Mouse (Mus musculus): Measurements from ENCODE around the gene Cdc34.

Cdc34 gene

DNA sequence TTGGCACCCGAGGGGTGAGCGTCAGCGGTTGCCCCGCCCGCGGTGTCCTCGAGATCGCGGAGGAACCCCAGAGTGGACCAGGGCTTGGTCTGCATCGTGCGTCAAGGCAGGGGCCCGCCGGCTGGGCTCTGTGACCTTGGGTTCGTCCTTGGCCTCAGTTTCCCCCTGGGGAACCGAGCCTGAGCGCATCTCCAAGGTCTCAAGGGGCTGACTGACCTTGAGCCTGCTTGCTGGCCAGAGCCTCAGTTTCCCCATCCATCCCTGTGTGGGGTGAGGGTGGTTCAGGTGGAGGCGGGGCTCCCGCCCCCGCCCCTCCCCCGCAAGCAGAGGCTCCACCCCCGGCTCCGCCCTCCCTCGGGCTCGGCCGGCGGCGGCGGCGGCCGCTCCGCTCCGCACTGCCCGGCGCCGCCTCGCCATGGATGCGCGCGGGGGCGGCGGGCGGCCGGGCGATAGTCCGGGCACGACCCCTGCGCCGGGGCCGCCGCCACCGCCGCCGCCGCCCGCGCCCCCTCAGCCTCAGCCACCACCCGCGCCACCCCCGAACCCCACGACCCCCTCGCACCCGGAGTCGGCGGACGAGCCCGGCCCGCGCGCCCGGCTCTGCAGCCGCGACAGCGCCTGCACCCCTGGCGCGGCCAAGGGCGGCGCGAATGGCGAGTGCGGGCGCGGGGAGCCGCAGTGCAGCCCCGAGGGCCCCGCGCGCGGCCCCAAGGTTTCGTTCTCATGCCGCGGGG, 34.4 kb downstream of the Cdc34 start, which contains the start of gene Hcn2:
TSS of gene Hcn2 (plus strand) at position 381 of the 734 bp plus-strand sequence.
- no peak for DNase-seq (ENCODE audit: extremely low spot score, low read depth, low spot score)

GRCm38 (mm10) chr10:79716988-79717355, 35.0 kb downstream of the Cdc34 start:
- no peak for DNase-seq (ENCODE audit: extremely low spot score, low read depth, low spot score)

GRCm38 (mm10) chr10:79717640-79718357, 35.8 kb downstream of the Cdc34 start:
- DNase-seq (ENCODE audit: extremely low spot score, low read depth, low spot score): peak; percentile 83

GRCm38 (mm10) chr10:79721089-79721488, 39.1 kb downstream of the Cdc34 start:
- DNase-seq (ENCODE audit: extremely low spot score, low read depth, low spot score): no peak

DNA sequence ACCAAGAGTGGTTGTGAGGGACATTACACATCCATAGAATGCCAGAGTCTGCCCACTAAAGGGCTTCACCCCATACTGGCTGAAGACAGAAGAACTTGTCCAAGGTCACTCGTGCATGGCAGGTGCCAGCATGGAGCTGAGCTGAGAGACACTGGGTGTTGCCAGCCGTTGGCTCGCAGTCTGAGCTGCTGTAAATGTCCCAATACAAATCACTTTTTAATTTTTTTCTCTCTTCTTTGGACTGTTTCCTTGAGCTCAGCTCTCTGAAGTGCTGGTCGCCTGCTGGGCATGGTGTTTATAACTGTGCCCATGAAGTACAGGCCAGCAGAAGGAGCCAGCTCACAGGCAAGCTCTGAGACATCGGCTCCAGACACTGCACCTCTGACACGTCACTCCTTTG, 41.1 kb downstream of the Cdc34 start:
- DNase-seq (ENCODE audit: extremely low spot score, low read depth, low spot score): no peak

DNA sequence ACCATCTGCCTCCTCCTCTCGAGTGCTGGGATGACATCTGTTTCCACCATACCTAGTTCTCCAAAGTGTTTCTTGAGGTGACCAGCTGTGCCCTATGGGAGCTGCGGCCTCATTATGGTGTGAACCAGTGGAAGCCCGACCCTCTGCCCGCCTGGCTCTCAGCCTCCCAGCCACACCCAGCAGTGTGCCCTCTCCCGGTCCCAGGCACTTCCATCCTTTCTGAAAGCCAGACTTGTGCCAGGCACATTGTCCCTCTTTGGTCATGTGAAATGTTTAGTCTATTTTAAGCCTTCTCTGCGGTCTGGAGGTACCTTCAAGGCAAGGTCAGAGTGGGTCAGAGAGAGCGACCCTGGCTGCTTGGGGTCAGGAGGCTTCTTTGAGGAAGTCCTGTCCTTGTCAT, 41.7 kb downstream of the Cdc34 start:
- DNase-seq (ENCODE audit: extremely low spot score, low read depth, low spot score): no peak

- no peak for DNase-seq (ENCODE audit: extremely low spot score, low read depth, low spot score)
Observed at GRCm38 (mm10) chr10:79726090-79726489, 44.1 kb downstream of the Cdc34 start.

- no peak for DNase-seq (ENCODE audit: extremely low spot score, low read depth, low spot score)
Observed at GRCm38 (mm10) chr10:79728323-79729249, 46.6 kb downstream of the Cdc34 start.

DNA sequence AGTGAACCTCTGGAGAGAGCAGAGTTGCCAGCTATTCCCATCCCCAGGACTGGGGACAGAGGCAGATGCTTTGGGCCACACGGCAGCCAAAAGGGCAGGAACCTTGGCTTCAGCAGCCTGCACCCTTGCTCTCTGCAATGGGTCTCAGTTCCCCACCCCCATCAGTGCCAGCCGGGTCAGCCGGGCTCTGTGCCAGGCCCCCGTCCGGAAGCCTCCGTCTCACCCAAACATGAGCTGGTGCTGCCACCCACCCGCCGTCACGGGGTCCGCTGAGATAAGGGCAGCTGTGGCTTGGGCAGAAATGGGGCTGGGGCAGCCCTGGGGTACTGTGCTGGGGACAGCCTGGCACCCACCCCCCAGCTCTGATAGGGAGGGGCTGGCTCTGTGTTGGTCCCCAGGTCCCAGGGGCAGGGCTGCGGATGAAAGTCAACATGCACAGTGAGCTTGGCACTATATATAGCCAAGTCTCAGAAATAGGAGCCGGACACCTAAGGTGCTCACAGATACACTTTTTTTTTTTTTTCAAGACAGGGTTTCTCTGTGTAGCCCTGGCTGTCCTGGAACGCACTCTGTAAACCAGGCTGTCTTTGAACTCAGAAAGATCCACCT, 47.5 kb downstream of the Cdc34 start:
- DNase-seq (ENCODE audit: extremely low spot score, low read depth, low spot score): no peak

DNA sequence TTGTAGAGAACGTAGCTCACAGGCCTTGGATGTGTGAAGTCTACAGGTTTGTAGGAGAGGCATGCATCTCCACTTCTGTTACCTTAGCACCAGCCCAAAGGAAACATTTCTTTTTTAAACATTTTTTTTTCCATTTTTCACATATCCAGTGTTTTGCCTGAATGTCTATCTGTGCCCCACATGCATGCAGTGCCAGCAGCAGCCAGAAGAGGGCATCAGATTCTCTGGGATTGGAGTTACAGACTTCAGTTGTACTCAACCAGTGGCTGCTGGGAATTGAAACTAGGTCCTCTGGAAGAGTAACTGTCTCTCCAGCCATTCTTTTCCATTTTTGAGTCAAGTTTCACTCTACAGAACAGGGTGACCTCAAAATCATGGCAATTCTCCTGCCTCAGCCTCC, 50.5 kb downstream of the Cdc34 start:
- no peak for DNase-seq (ENCODE audit: extremely low spot score, low read depth, low spot score)

- no peak for DNase-seq (ENCODE audit: extremely low spot score, low read depth, low spot score)
Observed at GRCm38 (mm10) chr10:79733847-79734246, 51.9 kb downstream of the Cdc34 start.

DNA sequence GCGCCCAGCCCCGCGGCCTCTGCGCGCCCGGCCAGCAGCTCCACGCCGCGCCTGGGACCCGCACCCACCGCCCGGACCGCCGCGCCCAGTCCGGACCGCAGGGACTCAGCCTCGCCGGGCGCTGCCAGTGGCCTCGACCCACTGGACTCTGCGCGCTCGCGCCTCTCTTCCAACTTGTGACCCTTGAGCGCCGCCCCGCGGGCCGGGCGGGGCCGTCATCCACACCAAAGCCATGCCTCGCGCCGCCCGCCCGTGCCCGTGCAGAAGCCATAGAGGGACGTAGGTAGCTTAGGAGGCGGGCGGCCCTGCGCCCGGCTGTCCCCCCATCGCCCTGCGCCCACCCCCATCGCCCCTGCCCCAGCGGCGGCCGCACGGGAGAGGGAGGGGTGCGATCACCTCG, 53.4 kb downstream of the Cdc34 start:
- no peak for DNase-seq (ENCODE audit: extremely low spot score, low read depth, low spot score)

DNA sequence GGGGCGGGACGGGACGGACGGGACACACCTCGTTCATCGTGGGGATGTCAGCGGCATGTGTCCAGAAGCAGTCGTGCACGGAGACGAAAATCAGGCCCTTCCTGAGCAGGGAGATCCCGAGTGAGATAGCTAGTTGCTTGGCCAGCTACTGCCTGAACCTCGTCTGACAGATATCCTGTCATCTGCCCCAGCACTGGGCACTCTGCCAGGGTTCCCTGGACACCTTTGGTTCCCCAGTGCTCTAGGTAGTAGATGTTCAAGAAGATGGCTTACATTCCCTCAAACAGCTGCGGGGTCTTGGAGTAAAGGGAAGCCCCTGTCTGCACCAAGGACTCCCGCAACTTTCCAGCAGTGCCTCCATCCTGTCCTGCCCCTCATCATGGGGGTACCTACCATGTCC, 54.7 kb downstream of the Cdc34 start:
- no peak for DNase-seq (ENCODE audit: extremely low spot score, low read depth, low spot score)

All from hindlimb bud, embryonic 11.5 days (tissue).